Mouse (Mus musculus) cerebellum, adult 2 months (tissue): ENCODE data around the gene Tgfb2.

Experiments
- CTCF ChIP-seq: fragments of 200-500 bp; IDR thresholded peaks from 2 replicates; pipeline ENCODE4 v1.5.1; 2011; ENCODE audit warnings: low read depth, mild to moderate bottlenecking, control low read depth, low read length, moderate library complexity, borderline replicate concordance; ENCODE audit not compliant: insufficient read depth
- POLR2A ChIP-seq: fragments of 200-500 bp; IDR thresholded peaks from 2 replicates; pipeline ENCODE4 v1.6.1; 2011; ENCODE audit warnings: low read length, control low read depth, borderline replicate concordance; ENCODE audit not compliant: insufficient read depth

DNA sequence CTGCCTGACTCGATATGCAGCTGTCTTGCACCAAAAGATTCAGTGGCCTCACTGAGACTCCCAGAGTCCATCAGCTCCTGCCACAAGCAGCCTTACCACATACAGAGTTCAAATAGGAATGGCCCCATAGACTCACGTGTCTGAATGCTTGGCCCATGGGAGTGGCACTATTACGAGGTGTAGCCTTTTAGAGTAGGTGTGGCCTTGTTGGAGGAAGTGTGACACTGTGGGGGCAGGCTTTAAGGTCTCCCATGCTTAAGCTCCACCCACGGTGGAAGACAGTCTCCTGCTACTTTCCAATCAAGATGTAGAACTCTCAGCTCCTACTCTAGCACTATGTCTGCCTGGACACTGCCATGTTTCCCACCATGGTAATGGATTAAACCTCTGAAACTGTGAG, 23.0 kb upstream of the Tgfb2 start:
- no peak for TF ChIP-seq CTCF
- no peak for TF ChIP-seq POLR2A
